Mouse (Mus musculus): ENCODE measurements around the gene Smc6. TPM values are rescaled to one million over a fixed set of nuclear protein-coding genes. Genes with fewer than 3 reads are reported as not detected.

Smc6 gene
- total and polyA plus RNA-seq, 3 experiments = 97.5 to 132 (median 108) TPM

GRCm38 (mm10) chr12:11306753-11307645 lies 41.3 kb downstream of the Smc6 start:
- no peak for ATAC-seq (ENCODE audit: extremely low read depth, insufficient number of reproducible peaks, low FRiP score, poor library complexity, severe bottlenecking)
- H3K27me3 ChIP-seq (ENCODE audit: insufficient read depth, low read length) = no peaks in the 10 kb centered on the region

GRCm38 (mm10) chr12:11311106-11311505 lies 45.4 kb downstream of the Smc6 start:
- no peak for ATAC-seq (ENCODE audit: extremely low read depth, insufficient number of reproducible peaks, low FRiP score, poor library complexity, severe bottlenecking)
- H3K27me3 ChIP-seq (ENCODE audit: insufficient read depth, low read length) = no peaks in the 10 kb centered on the region
- no peaks in the 10 kb centered on the region for H3K9me3 ChIP-seq (replicated peaks)
- no peak overlapping the region for H3K4me3 ChIP-seq (ENCODE audit: low read depth, low read length)
- TF ChIP-seq GATA2 (IDR thresholded peaks at IDR 0.05; ENCODE audit: borderline replicate concordance, low read depth, low read length) = no peak
- no peak for TF ChIP-seq GATA1 (IDR thresholded peaks at IDR 0.05; ENCODE audit: borderline replicate concordance, low read length)
- TF ChIP-seq CTCF (IDR thresholded peaks at IDR 0.05; ENCODE audit: low read depth, low read length) = no peak
- no peak for TF ChIP-seq POLR2AphosphoS5 (IDR thresholded peaks at IDR 0.05; ENCODE audit: insufficient replicate concordance, low read depth, low read length)
- no peak for TF ChIP-seq TAL1 (conservative IDR thresholded peaks at IDR 0.05; ENCODE audit: low read depth, low read length)
- peaks cover 71% of the 10 kb centered on the region for H3K36me3 ChIP-seq (replicated peaks)
- H3K4me1 ChIP-seq (ENCODE audit: insufficient read depth, low read depth, low read length) = no peaks in the 10 kb centered on the region
- no peak for DNase-seq (ENCODE audit: low spot score)

More at GRCm38 (mm10) chr12:11306753-11307645, 41.3 kb downstream of the Smc6 start:
- peaks cover 69% of the 10 kb centered on the region for H3K36me3 ChIP-seq (replicated peaks)
- no peaks in the 10 kb centered on the region for H3K4me1 ChIP-seq (ENCODE audit: insufficient read depth, low read depth, low read length)
- H3K4me3 ChIP-seq (ENCODE audit: low read depth, low read length) = no peak overlapping the region
- no peak for DNase-seq (ENCODE audit: low spot score)
- H3K9me3 ChIP-seq (replicated peaks) = no peaks in the 10 kb centered on the region
- TF ChIP-seq POLR2AphosphoS5 (IDR thresholded peaks at IDR 0.05; ENCODE audit: insufficient replicate concordance, low read depth, low read length) (no peak), TAL1 (conservative IDR thresholded peaks at IDR 0.05; ENCODE audit: low read depth, low read length) (no peak), CTCF (IDR thresholded peaks at IDR 0.05; ENCODE audit: low read depth, low read length) (no peak), GATA1 (IDR thresholded peaks at IDR 0.05; ENCODE audit: borderline replicate concordance, low read length) (no peak), GATA2 (IDR thresholded peaks at IDR 0.05; ENCODE audit: borderline replicate concordance, low read depth, low read length) (no peak)

GRCm38 (mm10) chr12:11313840-11314239 lies 48.2 kb downstream of the Smc6 start:
- DNase-seq (ENCODE audit: low spot score) (no peak), ATAC-seq (ENCODE audit: extremely low read depth, insufficient number of reproducible peaks, low FRiP score, poor library complexity, severe bottlenecking) (no peak)
- H3K36me3 ChIP-seq (replicated peaks) = peaks cover 67% of the 10 kb centered on the region
- no peak overlapping the region for H3K4me3 ChIP-seq (ENCODE audit: low read depth, low read length)
- H3K9me3 ChIP-seq (replicated peaks) = no peaks in the 10 kb centered on the region
- TF ChIP-seq TAL1 (conservative IDR thresholded peaks at IDR 0.05; ENCODE audit: low read depth, low read length) (no peak), POLR2AphosphoS5 (IDR thresholded peaks at IDR 0.05; ENCODE audit: insufficient replicate concordance, low read depth, low read length) (no peak), GATA1 (IDR thresholded peaks at IDR 0.05; ENCODE audit: borderline replicate concordance, low read length) (no peak), CTCF (IDR thresholded peaks at IDR 0.05; ENCODE audit: low read depth, low read length) (no peak), GATA2 (IDR thresholded peaks at IDR 0.05; ENCODE audit: borderline replicate concordance, low read depth, low read length) (no peak)
- H3K27me3 ChIP-seq (ENCODE audit: insufficient read depth, low read length) = no peaks in the 10 kb centered on the region
- no peaks in the 10 kb centered on the region for H3K4me1 ChIP-seq (ENCODE audit: insufficient read depth, low read depth, low read length)

GRCm38 (mm10) chr12:11317671-11318070 lies 52.0 kb downstream of the Smc6 start:
- H3K27me3 ChIP-seq (ENCODE audit: insufficient read depth, low read length) = no peaks in the 10 kb centered on the region
- no peaks in the 10 kb centered on the region for H3K4me1 ChIP-seq (ENCODE audit: insufficient read depth, low read depth, low read length)
- H3K4me3 ChIP-seq (ENCODE audit: low read depth, low read length) = no peak overlapping the region
- peaks cover 55% of the 10 kb centered on the region for H3K36me3 ChIP-seq (replicated peaks)
- TF ChIP-seq TAL1 (conservative IDR thresholded peaks at IDR 0.05; ENCODE audit: low read depth, low read length) = no peak
- TF ChIP-seq CTCF (IDR thresholded peaks at IDR 0.05; ENCODE audit: low read depth, low read length) = no peak
- ATAC-seq (ENCODE audit: extremely low read depth, insufficient number of reproducible peaks, low FRiP score, poor library complexity, severe bottlenecking) = no peak
- no peaks in the 10 kb centered on the region for H3K9me3 ChIP-seq (replicated peaks)
- no peak for DNase-seq (ENCODE audit: low spot score)

- ATAC-seq (ENCODE audit: extremely low read depth, insufficient number of reproducible peaks, low FRiP score, poor library complexity, severe bottlenecking) (no peak), DNase-seq (ENCODE audit: low spot score) (no peak)
- Histone ChIP-seq H3K36me3 (replicated peaks) (peaks cover 10% of the 10 kb centered on the region), H3K9me3 (replicated peaks) (no peaks in the 10 kb centered on the region), H3K4me3 (ENCODE audit: low read depth, low read length) (no peak overlapping the region), H3K27me3 (ENCODE audit: insufficient read depth, low read length) (0 out of 2 replicates have a peak, but pooled peaks cover 3% of the 10 kb centered on the region), H3K4me1 (ENCODE audit: insufficient read depth, low read depth, low read length) (no peaks in the 10 kb centered on the region)
- TF ChIP-seq GATA1 (IDR thresholded peaks at IDR 0.05; ENCODE audit: borderline replicate concordance, low read length) (no peak), POLR2AphosphoS5 (IDR thresholded peaks at IDR 0.05; ENCODE audit: insufficient replicate concordance, low read depth, low read length) (no peak), CTCF (IDR thresholded peaks at IDR 0.05; ENCODE audit: low read depth, low read length) (no peak), TAL1 (conservative IDR thresholded peaks at IDR 0.05; ENCODE audit: low read depth, low read length) (no peak)
Measured at GRCm38 (mm10) chr12:11324480-11324879, 58.8 kb downstream of the Smc6 start.

GRCm38 (mm10) chr12:11326483-11326882 lies 60.8 kb downstream of the Smc6 start:
- H3K9me3 ChIP-seq (replicated peaks) = no peaks in the 10 kb centered on the region
- TF ChIP-seq TAL1 (conservative IDR thresholded peaks at IDR 0.05; ENCODE audit: low read depth, low read length) (no peak), GATA2 (IDR thresholded peaks at IDR 0.05; ENCODE audit: borderline replicate concordance, low read depth, low read length) (no peak), CTCF (IDR thresholded peaks at IDR 0.05; ENCODE audit: low read depth, low read length) (no peak), POLR2AphosphoS5 (IDR thresholded peaks at IDR 0.05; ENCODE audit: insufficient replicate concordance, low read depth, low read length) (no peak), GATA1 (IDR thresholded peaks at IDR 0.05; ENCODE audit: borderline replicate concordance, low read length) (no peak)
- ATAC-seq (ENCODE audit: extremely low read depth, insufficient number of reproducible peaks, low FRiP score, poor library complexity, severe bottlenecking) (no peak), DNase-seq (ENCODE audit: low spot score) (no peak)
- no peaks in the 10 kb centered on the region for H3K4me1 ChIP-seq (ENCODE audit: insufficient read depth, low read depth, low read length)
- H3K27me3 ChIP-seq (ENCODE audit: insufficient read depth, low read length) = 0 out of 2 replicates have a peak, but pooled peaks cover 5% of the 10 kb centered on the region
- H3K36me3 ChIP-seq (replicated peaks) = no peaks in the 10 kb centered on the region
- H3K4me3 ChIP-seq (ENCODE audit: low read depth, low read length) = no peak overlapping the region
